In the genomic region with DNA sequence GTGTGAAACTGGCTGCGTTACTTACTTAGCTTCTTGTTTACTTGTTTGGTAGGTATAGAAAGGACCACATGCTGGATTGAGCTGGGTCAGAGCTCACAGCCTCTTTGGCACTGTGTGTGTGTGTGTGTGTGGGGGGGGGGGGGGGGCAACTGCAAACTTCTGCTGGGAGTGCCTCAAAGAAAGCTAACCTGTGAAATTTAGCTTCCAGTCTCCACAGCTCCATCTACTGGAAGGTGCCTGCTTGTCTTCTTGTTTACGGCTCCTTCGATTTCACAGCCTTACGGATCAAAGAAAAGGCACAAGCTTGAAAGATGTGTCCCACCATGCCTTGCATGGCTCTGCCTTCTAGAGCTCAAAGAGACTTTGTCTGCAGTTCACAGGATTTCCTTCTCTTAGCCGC, we compare ENCODE assay signal across 9 mouse cellular contexts. TPM values are rescaled to one million over a fixed set of nuclear protein-coding genes. Genes with fewer than 3 reads are reported as not detected.
DNase-seq lines count a peak whose midpoint lies in the region; ATAC-seq and TF ChIP-seq lines count a peak whose summit lies in the region.
"Had no signal": no experiment of that assay in that cellular context is flagged by ENCODE, and none has a peak within 500 bp of the region (broad histone marks: within the 10 kb centered on the region; RNA-seq: fewer than 3 reads in every experiment).

No protein-coding gene starts in this region.

- no peaks in the 10 kb centered on the region for H3K9me3 ChIP-seq in lung, embryonic 14.5 days (ENCODE audit: low read depth, low read length)
- no peaks in the 10 kb centered on the region for H3K9me3 ChIP-seq in kidney, postnatal 0 days (replicated peaks; ENCODE audit: low read length)

- 18% methylated on average over 5 of the region's 5 CpGs for WGBS in lung, embryonic 14.5 days
- WGBS in kidney, postnatal 0 days, result 19% methylated on average over 5 of the region's 5 CpGs

- no peak overlapping the region for H3K27ac ChIP-seq in lung, embryonic 14.5 days (ENCODE audit: low read depth)
- no peak overlapping the region for H3K27ac ChIP-seq in kidney, postnatal 0 days

- no peak overlapping the region for H3K4me2 ChIP-seq in lung, embryonic 14.5 days
- H3K4me2 ChIP-seq in kidney, postnatal 0 days (ENCODE audit: low read length), result no peak overlapping the region

- ATAC-seq in lung, embryonic 14.5 days (ENCODE audit: insufficient read depth), result no peak
- no peak for ATAC-seq in kidney, postnatal 0 days (replicated peaks; ENCODE audit: low FRiP score, low read depth)

- no peak overlapping the region for H3K9ac ChIP-seq in lung, embryonic 14.5 days
- no peak overlapping the region for H3K9ac ChIP-seq in kidney, postnatal 0 days (ENCODE audit: low read depth, low read length)

- H3K4me3 ChIP-seq in lung, embryonic 14.5 days (ENCODE audit: low read depth, low read length), result no peak overlapping the region
- no peak overlapping the region for H3K4me3 ChIP-seq in kidney, postnatal 0 days (replicated peaks; ENCODE audit: low read depth, low read length)
- H3K4me3 ChIP-seq: erythroblast, embryonic 14.5 days had no signal

- no peaks in the 10 kb centered on the region for H3K27me3 ChIP-seq in lung, embryonic 14.5 days (ENCODE audit: insufficient read depth, low read length)
- no peaks in the 10 kb centered on the region for H3K27me3 ChIP-seq in kidney, postnatal 0 days (ENCODE audit: insufficient read depth, low read length)

- peak; percentile 23 to 40 for DNase-seq in cerebellum, postnatal 10 days
- DNase-seq in cerebellum, adult 11 months, result no peak
- DNase-seq in lung, embryonic 14.5 days, result peak; percentile 50
- no peak for DNase-seq in lung, adult 18-20 months
- peak; percentile 64 for DNase-seq in kidney, postnatal 0 days (ENCODE audit: low spot score)
- peak; percentile 49 to 65 for DNase-seq in thymus, postnatal 10 days (ENCODE audit: low spot score in 2 of 2)
- no peak for DNase-seq in cerebellum, adult 11-12 months
- DNase-seq in gastrocnemius, postnatal 25 days, result no peak

- peak; percentile 52 for TF ChIP-seq CTCF in lung, embryonic 14.5 days (IDR thresholded peaks at IDR 0.05; ENCODE audit: low read depth)
- TF ChIP-seq CTCF in kidney, postnatal 0 days (IDR thresholded peaks at IDR 0.05; ENCODE audit: low read depth), result peak; percentile 60

- no peaks in the 10 kb centered on the region for H3K36me3 ChIP-seq in lung, embryonic 14.5 days (ENCODE audit: insufficient read depth)
- H3K36me3 ChIP-seq in kidney, postnatal 0 days (ENCODE audit: insufficient read depth, low read length), result no peaks in the 10 kb centered on the region

- H3K4me1 ChIP-seq in lung, embryonic 14.5 days (ENCODE audit: insufficient read depth), result no peaks in the 10 kb centered on the region
- H3K4me1 ChIP-seq in kidney, postnatal 0 days (replicated peaks; ENCODE audit: insufficient read depth, low read length), result no peaks in the 10 kb centered on the region

RNA-seq across cellular contexts. Expression of a gene that starts 17.4 kb away (rescaled TPM):
- 71.6 and 74.1 TPM in 2 replicates for polyA plus RNA-seq in lung, embryonic 14.5 days (2014; fragmentation: Nextera tagmentation; extraction: Ambion mirVana)
- 56.4 and 58.0 TPM in 2 replicates for polyA plus RNA-seq in kidney, postnatal 0 days (2015; fragmentation: Nextera tagmentation; extraction: Ambion mirVana)
- 100 to 1,000 TPM; 144 to 173 TPM for total RNA-seq in gastrocnemius, postnatal 25 days (2021)
- polyA plus RNA-seq: erythroblast, embryonic 14.5 days had no signal

RNA-seq across cellular contexts. Expression of a gene that starts 42.3 kb away (rescaled TPM):
- polyA plus RNA-seq in lung, embryonic 14.5 days (2014; fragmentation: Nextera tagmentation; extraction: Ambion mirVana), result 93.7 and 94.5 TPM in 2 replicates
- 300 and 305 TPM in 2 replicates for polyA plus RNA-seq in kidney, postnatal 0 days (2015; fragmentation: Nextera tagmentation; extraction: Ambion mirVana)
- 100 to 1,000 TPM; 192 to 199 TPM for total RNA-seq in gastrocnemius, postnatal 25 days (2021)

RNA-seq across cellular contexts. Expression of a gene that starts 45.1 kb away (rescaled TPM):
- polyA plus RNA-seq in lung, embryonic 14.5 days (2014; fragmentation: Nextera tagmentation; extraction: Ambion mirVana), result 16.0 and 17.2 TPM in 2 replicates
- 16.1 and 17.5 TPM in 2 replicates for polyA plus RNA-seq in kidney, postnatal 0 days (2015; fragmentation: Nextera tagmentation; extraction: Ambion mirVana)
- 10 to 100 TPM; 16.2 to 17.6 TPM for total RNA-seq in gastrocnemius, postnatal 25 days (2021)

Comparison
In these comparisons a context has a peak if more than half of its experiments do, and no peak if none do; other contexts are left out.
1. DNase-seq: peak in cerebellum, postnatal 10 days (2 of 2), lung, embryonic 14.5 days (single experiment), kidney, postnatal 0 days (single experiment) and thymus, postnatal 10 days (2 of 2); none in cerebellum, adult 11 months (single experiment), lung, adult 18-20 months (0 of 2), cerebellum, adult 11-12 months (single experiment) and gastrocnemius, postnatal 25 days (single experiment).